Mouse (Mus musculus): ENCODE measurements around the gene Ube2m.

Ube2m gene

DNA sequence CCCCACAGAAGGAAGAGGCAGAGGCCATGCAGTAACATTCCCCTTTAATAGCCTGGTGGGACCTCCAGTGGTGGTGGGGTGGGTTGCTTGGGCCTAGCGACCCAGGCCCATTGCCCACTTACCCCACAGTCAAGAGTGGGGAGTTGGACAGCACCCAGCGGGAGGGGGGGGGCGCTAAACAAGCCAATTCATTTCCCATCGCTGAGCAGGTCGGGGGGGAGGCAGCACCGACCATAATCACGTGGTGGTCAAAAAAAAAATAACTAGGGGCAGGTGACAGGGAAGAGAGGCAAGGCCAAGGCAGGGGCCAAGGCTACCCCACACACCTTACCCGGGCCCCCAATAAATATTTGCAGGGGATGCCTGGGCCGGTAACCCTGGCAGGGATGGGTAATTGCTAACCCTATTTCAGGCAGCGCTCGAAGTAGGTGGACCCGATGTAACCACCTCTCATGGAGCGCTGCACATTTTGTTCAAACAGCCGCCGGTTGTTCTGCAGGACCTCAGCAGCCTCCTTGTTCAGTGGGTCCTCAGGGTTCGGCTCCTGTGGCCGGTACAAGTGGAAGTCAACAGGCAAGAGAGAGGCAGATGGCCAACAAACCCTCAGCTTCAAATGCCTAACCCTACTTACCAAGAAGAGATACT, 2.7 kb downstream of the Ube2m start:
- in situ Hi-C loops (cut with MboI; ENCODE audit: unreplicated experiment in 2 of 2), result no loop called here

DNA sequence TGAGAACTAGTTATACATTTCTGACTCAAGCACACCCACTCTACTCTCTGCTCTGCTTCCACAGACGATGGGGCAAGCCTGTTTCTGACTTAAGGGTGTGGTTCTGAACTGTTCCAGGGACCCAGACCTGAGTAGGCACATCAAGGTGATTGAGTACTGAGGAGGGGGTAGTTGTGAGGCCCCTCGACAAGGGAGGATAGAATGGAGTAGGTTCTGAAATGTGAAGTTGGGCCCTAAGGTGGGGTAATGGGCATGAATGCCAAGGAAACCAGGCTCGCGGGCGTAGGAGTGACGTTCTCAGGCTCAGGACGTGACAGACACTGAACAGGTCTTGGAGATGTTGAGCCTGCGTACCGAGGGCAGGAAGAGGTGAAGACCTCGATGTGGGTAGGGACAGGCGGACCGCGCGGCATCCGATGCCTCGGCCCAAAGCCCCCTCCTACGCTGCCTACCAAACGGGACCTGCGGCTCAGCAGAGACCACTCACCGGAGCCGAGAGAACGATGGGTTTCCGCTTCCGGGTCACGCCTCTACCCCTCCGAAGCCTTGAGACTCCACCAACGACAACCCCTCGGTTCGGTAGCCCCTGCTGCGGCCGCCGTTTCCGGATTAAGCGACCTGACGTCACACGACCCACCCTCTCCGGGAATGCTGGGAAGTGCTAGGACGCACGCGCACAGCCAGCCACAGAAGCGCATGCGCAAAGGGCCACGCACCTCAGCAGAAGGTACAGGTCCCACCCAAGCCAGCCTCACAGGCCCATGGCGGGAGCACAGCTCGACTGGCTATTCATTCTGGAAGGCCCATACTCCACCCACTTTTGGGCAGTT, 3.7 kb downstream of the Ube2m start, which contains the start of gene Chmp2a:
TSS of gene Chmp2a (minus strand) at position 660 of the 830 bp plus-strand sequence.
- in situ Hi-C loops (cut with MboI; ENCODE audit: unreplicated experiment in 2 of 2), result no loop called here

DNA sequence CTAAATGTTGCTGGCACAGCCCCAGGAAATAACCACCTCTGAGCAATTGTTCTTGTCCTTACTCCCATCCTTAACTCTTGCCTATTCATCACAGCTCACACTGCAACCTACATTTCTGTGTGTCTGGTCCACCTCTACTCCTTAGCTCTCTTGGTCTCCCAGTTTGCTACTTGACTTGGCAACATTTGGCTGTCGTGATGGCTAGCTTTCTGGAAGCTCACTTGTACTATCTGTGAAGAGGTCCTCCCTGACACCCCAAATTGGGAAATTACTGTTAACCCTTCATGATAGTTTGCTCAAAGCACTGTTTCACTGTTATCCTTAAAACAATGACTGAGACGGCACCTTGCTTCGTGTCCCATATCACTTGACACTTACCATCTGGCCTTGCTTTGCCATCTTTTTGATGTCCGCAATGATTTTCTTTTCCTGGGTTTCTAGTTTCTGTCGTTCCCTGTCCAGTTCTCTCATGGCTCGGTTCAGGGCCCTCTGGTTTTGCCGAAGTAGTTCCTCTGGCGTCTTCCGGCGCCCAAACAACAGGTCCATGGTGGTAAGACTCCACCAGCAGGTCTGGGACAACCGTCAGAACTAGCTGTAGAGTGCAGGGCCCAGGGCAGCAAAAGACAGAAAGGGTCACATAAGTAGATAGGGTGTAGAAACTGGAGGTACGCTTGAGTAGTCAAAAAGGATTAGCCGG, 4.5 kb downstream of the Ube2m start:
- in situ Hi-C loops (cut with MboI; ENCODE audit: unreplicated experiment in 2 of 2), result no loop called here

DNA sequence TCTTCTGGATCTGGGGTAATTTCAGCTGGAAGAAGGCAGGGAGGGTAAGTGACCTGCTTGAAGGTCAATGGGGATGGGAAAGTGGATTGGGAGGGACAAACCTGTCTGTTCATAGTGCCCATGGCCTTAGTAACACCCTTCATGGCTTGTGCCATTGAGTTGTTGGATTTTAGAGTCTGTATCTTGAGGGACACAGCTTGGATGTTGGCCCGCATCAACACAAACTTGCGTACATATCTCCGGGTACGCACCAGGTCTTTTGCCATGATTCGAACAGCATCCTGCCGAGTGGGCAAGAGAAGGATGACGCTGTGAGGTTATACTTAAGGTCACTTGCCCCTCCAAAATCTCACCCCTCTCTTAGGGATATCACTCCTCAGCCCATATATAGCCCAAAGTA, 5.5 kb downstream of the Ube2m start:
- in situ Hi-C loops (cut with MboI; ENCODE audit: unreplicated experiment in 2 of 2), result no loop called here

DNA sequence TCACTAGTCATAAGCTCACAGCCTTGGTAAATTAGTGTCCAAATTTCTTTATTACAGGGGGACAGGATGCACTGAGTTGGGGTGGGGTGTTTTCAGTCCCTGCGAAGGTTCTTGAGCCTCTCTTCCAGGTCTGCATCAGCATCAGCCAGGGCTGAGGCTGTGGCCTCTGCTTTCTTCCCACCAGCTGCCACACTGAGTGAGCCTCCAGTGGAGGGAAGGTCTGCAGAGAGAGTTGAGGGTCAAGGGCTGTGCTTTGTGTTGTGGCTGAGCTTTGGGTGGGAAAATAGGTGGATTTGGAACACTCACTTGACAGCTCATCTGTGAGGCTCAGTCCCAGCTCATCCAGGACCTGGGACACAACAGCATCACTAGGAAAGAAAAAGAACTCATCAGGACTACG, 6.1 kb downstream of the Ube2m start:
- in situ Hi-C loops (cut with MboI; ENCODE audit: unreplicated experiment in 2 of 2), result no loop called here

DNA sequence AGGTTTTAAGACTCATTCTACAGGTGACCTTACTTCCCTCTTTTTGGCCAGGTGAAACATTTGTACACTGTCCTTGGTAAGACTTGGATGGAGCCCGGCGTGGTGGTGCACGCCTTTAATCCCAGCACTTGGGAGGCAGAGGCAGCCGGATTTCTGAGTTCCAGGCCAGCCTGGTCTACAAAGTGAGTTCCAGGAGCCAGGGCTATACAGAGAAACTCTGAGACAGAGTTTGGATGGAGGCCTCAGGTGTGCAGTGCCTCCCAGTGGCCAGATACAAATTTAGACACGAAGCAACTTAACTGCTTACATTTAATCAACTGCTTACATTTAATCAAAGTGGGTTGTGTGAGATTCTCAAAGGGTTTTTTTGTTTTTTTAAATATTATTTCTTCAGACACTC, 7.0 kb downstream of the Ube2m start:
- in situ Hi-C loops (cut with MboI; ENCODE audit: unreplicated experiment in 2 of 2), result no loop called here

DNA sequence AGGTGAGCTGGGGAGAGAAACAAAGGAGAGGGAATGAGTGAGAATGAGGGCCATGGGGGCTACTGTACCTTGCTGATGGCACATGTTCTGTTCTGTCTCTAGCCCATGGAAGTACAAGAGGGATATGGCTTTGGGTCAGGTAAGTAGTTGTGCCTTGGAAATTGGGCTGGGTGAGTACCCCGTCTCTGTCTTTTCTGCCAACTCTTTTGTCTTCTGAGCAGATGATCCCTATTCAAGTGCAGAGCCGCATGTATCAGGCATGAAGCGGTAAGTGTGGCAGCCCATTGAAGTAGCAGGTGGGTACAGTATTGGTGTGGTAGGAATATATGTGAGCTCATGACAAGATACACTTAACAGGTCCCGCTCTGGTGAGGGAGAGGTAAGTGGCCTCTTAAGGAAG, 9.1 kb downstream of the Ube2m start:
- in situ Hi-C loops (cut with MboI; ENCODE audit: unreplicated experiment in 2 of 2), result loop anchor here in 1 of 2 experiments (10.0 kb wide), 1 partner anchor 64 kb away; the partner anchor contains the start of gene Zfp324

GRCm38 (mm10) chr7:13025511-13026112, 12.5 kb downstream of the Ube2m start:
- in situ Hi-C loops (cut with MboI; ENCODE audit: unreplicated experiment in 2 of 2), result loop anchor here in 1 of 2 experiments (10.0 kb wide), 1 partner anchor 61 kb away; the partner anchor contains the start of gene Zfp324

- in situ Hi-C loops (cut with MboI; ENCODE audit: unreplicated experiment in 2 of 2), result loop anchor here (10.0 to 25.0 kb wide), 3 partner anchors 60 to 1413 kb away; partner anchors contain the start of genes Zfp324 (in 1 of the 2), Zfp606 (in 1 of the 2) and Zscan4-ps3 (in 1 of the 2)
Measured at GRCm38 (mm10) chr7:13024805-13025204, 13.3 kb downstream of the Ube2m start.

DNA sequence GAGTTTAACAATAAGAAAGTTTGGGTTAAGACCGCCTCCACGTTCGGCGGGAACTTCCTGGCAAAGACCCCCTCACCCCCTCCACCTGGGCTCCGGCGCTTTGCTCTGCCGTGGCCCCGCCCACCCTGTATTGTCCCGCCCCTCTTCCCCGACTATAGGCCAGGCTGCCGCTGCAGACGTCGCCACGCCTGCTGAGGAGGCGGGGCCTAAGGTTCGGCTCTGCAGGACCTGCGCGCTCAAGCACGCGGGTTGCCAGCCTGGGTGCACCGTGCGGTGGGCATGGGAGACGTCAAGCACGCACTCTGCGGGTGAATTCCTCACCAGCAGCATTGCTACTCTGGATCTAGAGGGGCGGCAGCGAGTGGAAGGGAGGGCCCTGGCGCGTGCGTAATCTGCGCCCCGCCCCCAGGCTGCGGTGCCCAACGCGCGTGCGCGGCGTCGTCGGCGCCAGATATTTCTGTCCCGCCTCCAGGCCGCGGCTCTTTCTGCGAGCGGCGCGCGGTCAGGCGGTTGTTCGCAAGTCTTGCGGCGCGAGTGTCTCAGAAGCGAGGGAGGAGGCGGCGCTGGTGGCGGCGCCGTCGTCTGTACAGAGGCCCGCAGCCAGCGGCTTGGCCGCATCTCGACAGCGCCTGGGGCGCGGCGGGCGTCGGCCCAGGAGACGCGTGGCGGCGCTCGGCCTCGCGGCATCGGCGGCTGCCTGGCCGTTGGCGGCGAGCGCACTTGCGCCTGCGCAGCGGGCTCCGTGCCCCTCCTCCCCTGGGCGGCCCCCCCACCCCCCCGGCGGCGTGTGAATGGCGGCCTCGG, 13.9 kb downstream of the Ube2m start:
- in situ Hi-C loops (cut with MboI; ENCODE audit: unreplicated experiment in 2 of 2), result loop anchor here (10.0 to 25.0 kb wide), 3 partner anchors 59 to 1412 kb away; partner anchors contain the start of genes Zfp324 (in 1 of the 2), Zfp606 (in 1 of the 2) and Zscan4-ps3 (in 1 of the 2)

DNA sequence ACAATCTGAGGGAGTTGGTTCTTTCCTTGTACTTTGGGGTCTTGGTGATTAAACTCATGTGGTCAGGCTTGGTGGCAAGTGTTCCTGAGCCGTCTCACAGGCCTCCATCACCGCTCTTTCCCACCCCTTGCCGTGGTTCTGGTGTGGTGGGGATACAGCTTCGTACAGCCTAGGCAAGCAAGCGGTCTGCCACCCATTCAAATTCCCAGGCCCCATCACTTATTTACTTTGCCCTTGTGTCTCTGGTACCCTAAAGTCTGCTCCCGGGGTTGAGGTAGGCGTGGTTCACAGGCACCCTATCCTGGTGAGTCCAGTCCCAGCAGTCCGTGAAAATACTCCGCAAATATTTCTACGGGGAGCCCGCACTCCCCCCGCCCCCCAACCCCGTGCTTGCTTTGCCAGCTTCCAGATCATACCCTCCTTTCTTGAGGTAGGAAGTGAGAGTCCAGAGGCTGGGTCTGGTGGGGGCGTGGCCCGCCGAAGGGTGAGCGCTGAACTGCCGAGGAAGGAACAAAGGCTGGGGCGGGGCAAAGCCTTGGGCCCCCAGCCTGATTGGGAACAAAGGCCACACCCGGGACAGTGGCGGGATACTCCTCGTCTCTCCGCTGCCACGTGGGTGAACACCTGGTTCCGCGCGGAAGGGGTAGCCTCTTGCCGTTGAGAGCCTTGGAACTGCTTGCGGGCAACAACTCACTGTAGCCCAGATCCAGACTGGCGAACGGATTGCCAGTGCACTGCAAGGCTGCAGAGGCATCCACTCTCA, 15.1 kb downstream of the Ube2m start:
- in situ Hi-C loops (cut with MboI; ENCODE audit: unreplicated experiment in 2 of 2), result loop anchor here (10.0 to 25.0 kb wide), 3 partner anchors 58 to 1411 kb away; partner anchors contain the start of genes Zfp324 (in 1 of the 2), Zfp606 (in 1 of the 2) and Zscan4-ps3 (in 1 of the 2)

- in situ Hi-C loops (cut with MboI; ENCODE audit: unreplicated experiment in 2 of 2), result loop anchor here in 1 of 2 experiments (25.0 kb wide), 2 partner anchors 528 to 1403 kb away; partner anchors contain the start of genes Zfp606 and Zscan4-ps3
Measured at GRCm38 (mm10) chr7:13015217-13015616, 22.9 kb downstream of the Ube2m start.

GRCm38 (mm10) chr7:13014275-13014839, 23.7 kb downstream of the Ube2m start:
- in situ Hi-C loops (cut with MboI; ENCODE audit: unreplicated experiment in 2 of 2), result loop anchor here in 1 of 2 experiments (25.0 kb wide), 2 partner anchors 527 to 1402 kb away; partner anchors contain the start of genes Zfp606 and Zscan4-ps3

GRCm38 (mm10) chr7:13013671-13014070, 24.4 kb downstream of the Ube2m start:
- in situ Hi-C loops (cut with MboI; ENCODE audit: unreplicated experiment in 2 of 2), result loop anchor here in 1 of 2 experiments (25.0 kb wide), 2 partner anchors 526 to 1401 kb away; partner anchors contain the start of genes Zfp606 and Zscan4-ps3

DNA sequence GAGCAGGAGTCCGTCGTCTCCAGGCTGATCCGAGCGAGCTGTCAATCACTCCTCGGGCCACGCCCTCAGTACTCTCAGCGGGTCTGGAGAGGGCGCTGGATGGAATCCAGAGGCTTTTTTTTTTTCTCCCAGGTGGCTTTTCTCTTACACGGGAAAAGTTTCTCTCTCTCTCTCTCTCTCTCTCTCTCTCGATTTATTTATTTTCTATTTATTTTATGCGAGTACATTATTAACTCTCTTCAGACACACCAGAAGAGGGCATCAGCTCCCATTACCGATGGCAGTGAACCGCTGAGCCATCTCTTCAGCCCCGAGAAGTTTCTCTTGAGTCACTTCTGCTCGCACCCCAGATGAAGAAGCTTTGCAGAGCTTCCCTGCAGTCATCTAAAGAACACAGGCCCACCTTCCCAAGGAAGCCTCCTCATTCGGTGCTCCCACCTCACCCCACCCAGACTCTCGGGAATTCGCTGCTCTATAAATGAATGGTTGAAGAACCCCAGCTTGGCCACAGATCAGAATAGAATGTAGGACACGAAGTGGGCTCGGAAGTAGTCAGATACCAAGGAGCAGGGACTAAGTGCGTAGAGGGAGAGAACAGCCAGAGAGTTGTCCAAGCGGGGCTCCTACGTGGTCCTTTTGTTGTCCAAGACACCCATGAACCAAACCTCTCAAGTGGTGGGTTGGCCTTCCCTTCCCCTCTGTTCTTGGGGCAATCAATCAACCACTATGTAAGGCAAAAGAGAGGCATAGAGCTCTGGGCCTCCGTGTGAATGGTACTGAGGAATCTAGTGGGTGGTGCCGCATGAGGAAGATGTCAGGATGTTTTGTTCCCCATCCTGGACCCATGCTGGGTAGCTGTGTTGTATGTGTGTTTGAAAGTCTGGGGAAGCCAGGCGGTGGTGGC, 27.8 kb downstream of the Ube2m start, which contains the start of gene Zbtb45:
TSS of gene Zbtb45 (minus strand) at position 30 of the 904 bp plus-strand sequence.
- in situ Hi-C loops (cut with MboI; ENCODE audit: unreplicated experiment in 2 of 2), result loop anchor here in 1 of 2 experiments (25.0 kb wide), 2 partner anchors 523 to 1398 kb away; partner anchors contain the start of genes Zfp606 and Zscan4-ps3

DNA sequence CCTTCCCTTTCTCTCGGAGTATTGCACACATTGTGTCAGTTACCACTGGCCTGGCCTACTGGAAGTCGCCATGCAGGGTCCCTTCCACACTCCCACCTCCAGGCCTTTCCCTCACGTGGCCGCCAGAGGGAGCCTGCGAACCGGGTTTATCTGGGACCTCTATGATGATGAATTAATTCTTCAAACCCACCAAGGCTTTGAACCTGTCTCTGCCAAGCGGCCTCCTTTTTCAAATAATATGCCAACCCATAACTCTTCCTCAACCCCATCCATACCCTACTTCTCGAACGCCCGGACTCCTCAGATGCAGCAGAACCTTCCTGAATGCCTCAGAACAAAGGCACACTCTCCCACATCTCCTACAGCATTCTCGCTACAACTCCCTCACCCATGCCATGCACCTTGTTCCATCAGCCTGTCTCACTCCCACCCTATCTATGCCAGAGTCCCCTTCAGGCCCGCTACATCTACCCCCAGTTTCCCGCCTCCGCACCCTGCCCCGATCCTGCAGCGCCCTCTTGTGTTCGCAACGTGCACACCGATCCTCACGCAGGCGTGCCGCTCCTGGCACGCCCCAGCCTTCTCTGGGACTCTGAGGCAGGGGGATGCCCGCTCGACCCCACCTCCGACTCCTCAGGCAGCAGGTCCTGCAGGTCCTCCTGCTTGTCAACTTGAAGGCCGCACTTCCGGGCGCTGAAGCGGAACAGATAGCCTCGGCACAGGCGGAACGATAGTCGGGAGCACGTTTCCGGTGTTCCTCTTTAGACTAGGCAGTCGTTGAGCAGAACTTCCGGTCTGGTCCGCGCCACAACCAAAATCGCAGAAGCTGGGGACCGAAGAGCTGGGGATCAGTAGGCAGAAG, 28.7 kb downstream of the Ube2m start:
- in situ Hi-C loops (cut with MboI; ENCODE audit: unreplicated experiment in 2 of 2), result loop anchor here (5.0 to 25.0 kb wide), 4 partner anchors 33 to 1397 kb away; partner anchors contain the start of genes Zfp606 (in 1 of the 2) and Zscan4-ps3 (in 1 of the 2)
